ENCODE assay signal across 13 mouse cellular contexts in genomic region chr4:145280966-145281365, GRCm38 (mm10). TPM values are rescaled to one million over a fixed set of nuclear protein-coding genes. Genes with fewer than 3 reads are reported as not detected.
DNase-seq lines count a peak whose midpoint lies in the region; ATAC-seq and TF ChIP-seq lines count a peak whose summit lies in the region.
"Had no signal": no experiment of that assay in that cellular context is flagged by ENCODE, and none has a peak within 500 bp of the region (broad histone marks: within the 10 kb centered on the region; RNA-seq: fewer than 3 reads in every experiment).

No protein-coding gene starts in this region.

- no peaks in the 10 kb centered on the region for H3K9me3 ChIP-seq in intestine, embryonic 15.5 days
- no peaks in the 10 kb centered on the region for H3K9me3 ChIP-seq in intestine, embryonic 16.5 days (ENCODE audit: control insufficient read depth, low read length)
- H3K9me3 ChIP-seq in kidney, postnatal 0 days (replicated peaks; ENCODE audit: low read length): no peaks in the 10 kb centered on the region
- no peaks in the 10 kb centered on the region for H3K9me3 ChIP-seq in liver, postnatal 0 days (ENCODE audit: low read length)
- 0 out of 2 replicates have a peak, but pooled peaks cover 2% of the 10 kb centered on the region for H3K9me3 ChIP-seq in forebrain, embryonic 16.5 days (ENCODE audit: control insufficient read depth, low read length)
- H3K9me3 ChIP-seq: heart, embryonic 15.5 days had no signal

- peak; percentile 79 for TF ChIP-seq EP300 in liver, postnatal 0 days (IDR thresholded peaks at IDR 0.05; ENCODE audit: low read depth)

- no peaks in the 10 kb centered on the region for H3K4me1 ChIP-seq in intestine, embryonic 15.5 days (replicated peaks)
- no peaks in the 10 kb centered on the region for H3K4me1 ChIP-seq in intestine, embryonic 16.5 days (ENCODE audit: control insufficient read depth, insufficient read depth, low read length)
- no peaks in the 10 kb centered on the region for H3K4me1 ChIP-seq in kidney, postnatal 0 days (replicated peaks; ENCODE audit: insufficient read depth, low read length)
- peaks cover 5% of the 10 kb centered on the region for H3K4me1 ChIP-seq in liver, postnatal 0 days (ENCODE audit: insufficient read depth)
- H3K4me1 ChIP-seq in forebrain, embryonic 16.5 days (replicated peaks; ENCODE audit: control insufficient read depth, insufficient read depth, low read length): no peaks in the 10 kb centered on the region
- H3K4me1 ChIP-seq: heart, embryonic 15.5 days had no signal

- no peak overlapping the region for H3K27ac ChIP-seq in intestine, embryonic 15.5 days
- H3K27ac ChIP-seq in intestine, embryonic 16.5 days (ENCODE audit: low read length): no peak overlapping the region
- no peak overlapping the region for H3K27ac ChIP-seq in kidney, postnatal 0 days
- peak overlapping the region; percentile 83 for H3K27ac ChIP-seq in liver, postnatal 0 days (ENCODE audit: low read depth)
- no peak overlapping the region for H3K27ac ChIP-seq in forebrain, embryonic 16.5 days (ENCODE audit: low read length)
- H3K27ac ChIP-seq: heart, embryonic 15.5 days; left cerebral cortex, adult 2 months had no signal

- H3K9ac ChIP-seq in intestine, embryonic 15.5 days: no peak overlapping the region
- H3K9ac ChIP-seq in intestine, embryonic 16.5 days (ENCODE audit: low read depth, low read length): no peak overlapping the region
- H3K9ac ChIP-seq in kidney, postnatal 0 days (ENCODE audit: low read depth, low read length): no peak overlapping the region
- no peak overlapping the region for H3K9ac ChIP-seq in liver, postnatal 0 days (replicated peaks)
- H3K9ac ChIP-seq in forebrain, embryonic 16.5 days (replicated peaks; ENCODE audit: low read depth, low read length): no peak overlapping the region
- H3K9ac ChIP-seq: forebrain, postnatal 0 days; heart, embryonic 15.5 days had no signal

- no peaks in the 10 kb centered on the region for H3K36me3 ChIP-seq in intestine, embryonic 15.5 days
- H3K36me3 ChIP-seq in intestine, embryonic 16.5 days (ENCODE audit: control insufficient read depth, insufficient read depth, low read length): no peaks in the 10 kb centered on the region
- H3K36me3 ChIP-seq in kidney, postnatal 0 days (ENCODE audit: insufficient read depth, low read length): no peaks in the 10 kb centered on the region
- H3K36me3 ChIP-seq in liver, postnatal 0 days (replicated peaks; ENCODE audit: insufficient read depth, low read length): no peaks in the 10 kb centered on the region
- H3K36me3 ChIP-seq in forebrain, embryonic 16.5 days (ENCODE audit: control insufficient read depth, insufficient read depth): no peaks in the 10 kb centered on the region
- H3K36me3 ChIP-seq: heart, embryonic 15.5 days had no signal

- no peak overlapping the region for H3K4me2 ChIP-seq in intestine, embryonic 15.5 days (replicated peaks)
- H3K4me2 ChIP-seq in intestine, embryonic 16.5 days (ENCODE audit: low read depth, low read length): no peak overlapping the region
- H3K4me2 ChIP-seq in kidney, postnatal 0 days (ENCODE audit: low read length): no peak overlapping the region
- no peak overlapping the region for H3K4me2 ChIP-seq in liver, postnatal 0 days (ENCODE audit: low read depth, low read length)
- H3K4me2 ChIP-seq in forebrain, embryonic 16.5 days (ENCODE audit: low read length): no peak overlapping the region
- H3K4me2 ChIP-seq: heart, embryonic 15.5 days had no signal

- ATAC-seq in intestine, embryonic 15.5 days: peak; percentile 24; the same call in 1 of the 2 replicates
- no peak; the same call in 1 of the 2 replicates for ATAC-seq in intestine, embryonic 16.5 days
- peak; percentile 59; the same call in 1 of the 2 replicates for ATAC-seq in kidney, postnatal 0 days (replicated peaks; ENCODE audit: low FRiP score, low read depth)
- ATAC-seq in liver, postnatal 0 days: peak; percentile 96
- no peak for ATAC-seq in forebrain, embryonic 16.5 days
- ATAC-seq: forebrain, postnatal 0 days; hindbrain, embryonic 16.5 days had no signal

- H3K4me3 ChIP-seq in intestine, embryonic 15.5 days (replicated peaks): no peak overlapping the region
- no peak overlapping the region for H3K4me3 ChIP-seq in intestine, embryonic 16.5 days (ENCODE audit: low read length)
- H3K4me3 ChIP-seq in kidney, postnatal 0 days (replicated peaks; ENCODE audit: low read depth, low read length): no peak overlapping the region
- H3K4me3 ChIP-seq in liver, postnatal 0 days (ENCODE audit: low read depth, low read length): no peak overlapping the region
- no peak overlapping the region for H3K4me3 ChIP-seq in forebrain, embryonic 16.5 days (replicated peaks; ENCODE audit: low read length)
- H3K4me3 ChIP-seq: heart, embryonic 15.5 days; left cerebral cortex, adult 2 months had no signal

- H3K27me3 ChIP-seq in intestine, embryonic 15.5 days (replicated peaks): no peaks in the 10 kb centered on the region
- no peaks in the 10 kb centered on the region for H3K27me3 ChIP-seq in intestine, embryonic 16.5 days (replicated peaks; ENCODE audit: control insufficient read depth, insufficient read depth, low read length)
- H3K27me3 ChIP-seq in kidney, postnatal 0 days (ENCODE audit: insufficient read depth, low read length): no peaks in the 10 kb centered on the region
- no peaks in the 10 kb centered on the region for H3K27me3 ChIP-seq in liver, postnatal 0 days (ENCODE audit: insufficient read depth, low read length)
- no peaks in the 10 kb centered on the region for H3K27me3 ChIP-seq in forebrain, embryonic 16.5 days (replicated peaks; ENCODE audit: control insufficient read depth, insufficient read depth, low read length)
- H3K27me3 ChIP-seq: heart, embryonic 15.5 days had no signal

- WGBS in intestine, embryonic 15.5 days: 86% methylated on average over 6 of the region's 6 CpGs
- WGBS in intestine, embryonic 16.5 days: 93% methylated on average over 6 of the region's 6 CpGs
- 56% methylated on average over 6 of the region's 6 CpGs for WGBS in kidney, postnatal 0 days
- WGBS in liver, postnatal 0 days (ENCODE audit: insufficient replicate concordance): 57% methylated on average over 6 of the region's 6 CpGs
- 79% methylated on average over 6 of the region's 6 CpGs for WGBS in forebrain, embryonic 16.5 days

- DNase-seq in adrenal gland, postnatal 14 days: peak; percentile 65
- DNase-seq in kidney, postnatal 0 days (ENCODE audit: low spot score): no peak
- DNase-seq in liver, postnatal 0 days: peak; percentile 62
- no peak for DNase-seq in frontal cortex, postnatal 14 days (ENCODE audit: low spot score in 2 of 2)
- DNase-seq in natural killer cell, adult 2 months (ENCODE audit: low spot score in 2 of 2): no peak
- DNase-seq: cerebellum, postnatal 10 days; forebrain, postnatal 0 days had no signal

- TF ChIP-seq CTCF in kidney, postnatal 0 days (IDR thresholded peaks at IDR 0.05; ENCODE audit: low read depth): no peak
- no peak for TF ChIP-seq CTCF in liver, postnatal 0 days (IDR thresholded peaks at IDR 0.05; ENCODE audit: low read depth)

RNA-seq across cellular contexts. Expression of gene Tnfrsf8, which starts 34.0 kb away (rescaled TPM):
- 0.11 TPM in 1 of 2 replicates, not detected in the other for polyA plus RNA-seq in intestine, embryonic 15.5 days (2015; fragmentation: Nextera tagmentation; extraction: Ambion mirVana)
- polyA plus RNA-seq in intestine, embryonic 16.5 days (2015; fragmentation: Nextera tagmentation; extraction: Ambion mirVana): 0.04 TPM in 1 of 2 replicates, not detected in the other
- total RNA-seq in adrenal gland, postnatal 14 days (2021): 0.30 and 0.45 TPM in 2 replicates
- 0.05 and 0.08 TPM in 2 replicates for polyA plus RNA-seq in kidney, postnatal 0 days (2015; fragmentation: Nextera tagmentation; extraction: Ambion mirVana)
- 0.07 and 0.09 TPM in 2 replicates for polyA plus RNA-seq in liver, postnatal 0 days (2015; fragmentation: Nextera tagmentation; extraction: Ambion mirVana)
- polyA plus RNA-seq in forebrain, embryonic 16.5 days (2015; fragmentation: Nextera tagmentation; extraction: Ambion mirVana): 0.27 and 0.81 TPM in 2 replicates

RNA-seq across cellular contexts. Expression of gene Tnfrsf1b, which starts 34.3 kb away (rescaled TPM):
- 5.3 and 5.9 TPM in 2 replicates for polyA plus RNA-seq in intestine, embryonic 15.5 days (2015; fragmentation: Nextera tagmentation; extraction: Ambion mirVana)
- polyA plus RNA-seq in intestine, embryonic 16.5 days (2015; fragmentation: Nextera tagmentation; extraction: Ambion mirVana): 6.0 and 6.3 TPM in 2 replicates
- total RNA-seq in adrenal gland, postnatal 14 days (2021): 6.3 and 9.0 TPM in 2 replicates
- polyA plus RNA-seq in kidney, postnatal 0 days (2015; fragmentation: Nextera tagmentation; extraction: Ambion mirVana): 2.5 TPM in 2 replicates
- 7.2 and 9.4 TPM in 2 replicates for polyA plus RNA-seq in liver, postnatal 0 days (2015; fragmentation: Nextera tagmentation; extraction: Ambion mirVana)
- 2.4 and 2.5 TPM in 2 replicates for polyA plus RNA-seq in forebrain, embryonic 16.5 days (2015; fragmentation: Nextera tagmentation; extraction: Ambion mirVana)

Comparison
In these comparisons a context has a peak if more than half of its experiments do, and no peak if none do; other contexts are left out.
1. ATAC-seq: peak in intestine, embryonic 15.5 days (single experiment), kidney, postnatal 0 days (single experiment) and liver, postnatal 0 days (single experiment); none in intestine, embryonic 16.5 days (single experiment) and forebrain, embryonic 16.5 days (single experiment).
2. DNase-seq: peak in adrenal gland, postnatal 14 days (single experiment) and liver, postnatal 0 days (single experiment); none in kidney, postnatal 0 days (single experiment), frontal cortex, postnatal 14 days (0 of 2) and natural killer cell, adult 2 months (0 of 2).